Mouse (Mus musculus): ENCODE results near the gene Sectm1a.
A peak's percentile ranks its signal among the peaks of the same experiment; 100 is the strongest.
"Not testable (repeated sequence)": the region's sequence is repeated elsewhere in the genome, so short reads cannot be mapped to it uniquely, and the experiment has no call there.

Gene Sectm1a

DNA sequence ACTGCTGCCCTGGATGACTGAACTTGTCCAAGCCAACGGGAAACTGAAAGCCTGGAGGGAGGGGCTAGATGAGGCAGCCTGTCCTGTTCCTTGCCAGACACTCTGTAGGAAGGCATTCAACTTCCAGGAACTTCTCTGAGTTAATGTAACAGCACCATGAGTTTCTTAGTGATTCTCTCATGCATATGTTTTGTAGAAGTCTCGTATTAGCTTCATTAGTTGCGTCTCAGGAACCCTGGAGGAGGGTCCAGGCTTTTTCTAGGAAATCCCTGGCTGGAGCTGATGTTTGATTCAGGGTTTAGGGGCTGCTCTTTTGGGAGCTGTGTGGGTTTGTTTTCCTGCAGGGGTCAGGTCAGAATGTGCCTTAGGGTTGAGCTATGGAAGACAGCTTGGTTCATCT lies at the start of gene Sectm1a:
Sectm1a (minus strand) TSS at position 101 of the 400 bp plus-strand sequence.
- DNase-seq = no peak

DNA sequence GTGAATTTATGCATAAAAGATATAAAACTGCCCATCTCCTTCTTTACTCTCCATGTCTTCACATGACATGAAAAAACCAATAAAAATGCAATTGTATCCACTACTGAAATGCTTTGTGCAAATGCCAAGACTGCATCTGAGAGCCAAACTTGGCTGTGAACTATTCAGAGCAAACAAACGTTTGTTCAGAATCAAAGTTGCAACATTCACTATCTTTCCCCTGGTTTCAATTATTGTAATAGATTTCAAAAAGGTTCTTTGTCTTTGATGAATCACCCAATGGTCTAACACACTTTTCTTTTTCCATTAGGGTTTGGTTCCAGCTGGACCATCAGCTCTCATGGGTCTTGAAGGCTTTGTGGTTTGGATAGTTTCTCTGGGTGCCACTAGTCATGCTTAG lies 48.6 kb upstream of the Sectm1a start:
- DNase-seq = no peak

DNA sequence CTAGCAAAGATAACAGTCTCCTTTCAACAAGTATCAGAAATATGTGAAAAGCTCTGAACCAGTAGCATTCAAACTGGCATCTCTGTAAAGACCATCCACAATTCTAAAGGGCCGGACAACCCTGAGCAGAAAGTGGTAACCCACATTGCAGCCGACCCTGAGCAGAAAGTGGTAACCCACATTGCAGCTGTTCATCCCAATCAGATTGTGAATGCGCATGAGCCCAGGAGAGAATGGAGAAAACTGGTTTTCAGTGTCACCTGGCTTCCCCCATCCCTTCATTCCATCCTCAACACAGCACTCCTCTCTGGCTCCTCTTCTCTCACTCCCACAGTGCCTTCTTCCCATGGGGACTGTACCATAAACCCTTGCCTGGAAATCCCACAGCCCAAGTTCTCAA lies 46.4 kb upstream of the Sectm1a start:
- no peak for DNase-seq

DNA sequence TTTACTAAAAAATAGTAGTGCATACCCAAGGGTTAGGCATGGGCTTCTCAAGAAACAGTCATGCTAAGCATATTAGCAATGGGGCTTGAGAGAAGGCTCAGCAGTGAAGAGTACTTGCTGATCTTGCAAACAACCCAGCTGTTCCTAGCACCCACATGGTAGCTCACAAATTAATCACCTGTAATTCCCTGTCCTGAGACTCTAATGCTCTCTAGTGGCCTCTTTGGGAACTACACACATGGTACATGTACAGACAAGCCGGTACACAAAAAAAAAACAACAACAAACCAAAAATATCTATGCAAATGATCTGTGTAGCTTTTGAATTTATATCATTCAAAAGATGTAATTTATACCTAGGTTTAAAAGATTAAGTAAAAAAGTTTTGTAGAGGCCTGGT lies 45.4 kb upstream of the Sectm1a start:
- peak in 1 of 2 experiments; percentile 46 for DNase-seq

DNA sequence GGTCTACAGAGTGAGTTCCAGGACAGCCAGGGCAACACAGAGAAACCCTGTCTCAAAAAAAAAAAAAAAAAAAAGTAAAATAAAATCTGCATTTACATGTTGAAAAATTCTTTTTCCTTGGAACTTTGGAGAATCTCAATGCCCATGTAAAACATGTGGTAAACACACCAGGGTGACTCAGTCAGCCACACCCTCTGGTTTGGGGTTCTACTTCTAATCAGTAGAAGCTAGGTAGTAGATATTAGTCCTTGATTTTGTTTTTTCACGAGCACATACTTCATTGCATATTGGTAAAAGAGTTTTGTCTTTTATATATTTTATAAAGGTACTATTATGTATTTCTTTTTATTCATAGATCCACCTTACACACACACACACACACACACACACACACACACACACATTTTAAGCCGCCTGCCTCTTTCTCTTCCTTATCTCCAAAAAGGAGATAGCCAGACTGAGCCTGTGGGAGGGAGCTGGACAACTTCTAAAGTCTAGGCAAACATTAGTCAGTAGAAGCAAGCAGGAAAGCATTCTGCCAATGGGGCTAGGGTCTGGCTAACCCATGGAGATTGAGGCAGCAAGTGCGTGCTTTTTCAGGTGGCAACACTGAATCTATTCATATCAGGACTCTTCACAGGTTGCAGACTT lies 44.6 kb upstream of the Sectm1a start:
- DNase-seq = no peak

DNA sequence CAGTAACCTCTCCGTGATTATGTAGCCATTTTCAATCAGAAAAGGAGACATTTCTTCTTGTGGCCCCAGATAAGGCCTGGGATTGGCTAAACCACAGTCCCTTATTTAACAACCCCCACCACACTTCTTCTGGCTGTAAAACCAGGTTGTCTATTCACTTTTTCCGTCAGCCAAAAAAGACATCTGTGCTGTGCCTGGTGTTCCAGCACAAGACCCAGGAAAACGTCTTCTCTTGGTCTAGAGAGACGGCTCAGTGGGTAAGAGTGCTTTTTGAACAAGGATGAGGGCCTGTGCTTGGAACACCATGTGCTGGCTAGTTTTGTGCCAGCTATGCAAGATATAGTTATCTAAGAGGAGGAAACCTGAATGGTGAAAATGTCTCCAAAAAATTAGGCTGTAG lies 42.4 kb upstream of the Sectm1a start:
- DNase-seq = no peak

DNA sequence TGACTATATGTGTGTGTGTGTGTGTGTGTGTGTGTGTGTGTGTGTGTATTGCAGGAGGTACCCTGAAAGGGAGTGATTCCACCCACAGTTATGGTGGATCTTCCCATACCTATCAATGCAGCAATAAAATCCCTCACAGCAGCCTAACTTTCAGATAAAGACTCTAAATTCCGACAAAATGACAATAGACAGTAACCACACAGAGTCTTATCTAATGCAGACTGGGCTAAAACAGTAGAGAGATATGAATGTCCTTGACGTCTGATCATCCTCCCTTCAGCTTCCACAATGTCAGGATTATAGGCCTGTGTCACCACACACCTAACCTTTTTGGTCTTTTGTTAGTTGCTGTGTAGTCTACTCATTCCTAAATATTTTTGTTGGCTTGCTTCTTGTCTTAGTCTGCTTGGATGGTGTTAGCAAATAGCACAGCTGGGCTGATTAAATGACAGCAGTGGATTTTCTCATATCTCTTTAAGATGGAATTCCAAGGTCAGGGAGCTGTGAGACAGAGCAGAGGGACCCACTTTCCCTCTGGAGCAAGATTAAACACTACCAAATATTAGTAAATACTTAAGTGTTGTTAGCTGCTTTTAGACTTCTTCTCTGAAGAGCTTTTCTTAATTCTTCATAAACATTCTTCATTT lies 41.1 kb upstream of the Sectm1a start:
- DNase-seq = no peak

DNA sequence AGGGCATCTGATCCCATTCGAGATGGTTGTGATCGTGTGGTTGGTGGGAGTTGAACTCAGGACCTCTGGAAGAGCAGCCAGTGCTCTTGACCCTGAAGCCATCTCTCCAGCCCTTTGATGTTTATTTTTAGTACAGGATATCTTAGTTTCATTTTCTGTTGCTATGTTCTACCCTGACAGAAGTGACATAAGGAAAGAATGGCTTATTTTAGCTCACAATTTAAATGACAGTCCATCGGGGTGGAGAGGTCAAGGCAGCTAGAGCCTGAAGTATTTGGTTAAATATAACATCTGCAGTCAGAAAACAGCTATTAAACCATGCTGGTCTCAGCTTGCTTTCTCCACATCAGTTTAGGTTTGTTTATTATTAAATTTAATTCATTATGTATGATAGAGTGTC lies 40.1 kb upstream of the Sectm1a start:
- no peak for DNase-seq

DNA sequence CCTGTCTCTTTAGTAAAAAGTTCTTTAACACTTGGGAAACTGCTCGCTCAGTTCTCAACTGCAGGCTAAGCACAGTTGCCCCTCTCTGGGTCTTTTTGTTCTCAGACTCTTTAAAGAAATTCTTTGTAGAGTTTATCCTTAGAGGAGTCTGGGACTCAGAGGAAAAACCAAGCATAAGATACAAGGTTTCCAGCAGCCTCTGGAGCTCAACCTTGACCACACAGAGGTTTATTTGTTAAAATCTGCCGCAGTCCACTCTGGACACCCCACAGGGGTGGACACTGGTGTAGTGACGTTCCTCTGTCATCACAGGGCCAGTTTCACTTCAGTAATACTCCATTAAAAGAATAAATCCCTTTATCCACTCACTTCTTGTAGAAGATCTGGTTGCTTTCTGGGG lies 37.6 kb upstream of the Sectm1a start, which contains the start of gene Tex19.2:
Tex19.2 (minus strand) TSS at position 101 of the 400 bp plus-strand sequence.
- no peak for DNase-seq

DNA sequence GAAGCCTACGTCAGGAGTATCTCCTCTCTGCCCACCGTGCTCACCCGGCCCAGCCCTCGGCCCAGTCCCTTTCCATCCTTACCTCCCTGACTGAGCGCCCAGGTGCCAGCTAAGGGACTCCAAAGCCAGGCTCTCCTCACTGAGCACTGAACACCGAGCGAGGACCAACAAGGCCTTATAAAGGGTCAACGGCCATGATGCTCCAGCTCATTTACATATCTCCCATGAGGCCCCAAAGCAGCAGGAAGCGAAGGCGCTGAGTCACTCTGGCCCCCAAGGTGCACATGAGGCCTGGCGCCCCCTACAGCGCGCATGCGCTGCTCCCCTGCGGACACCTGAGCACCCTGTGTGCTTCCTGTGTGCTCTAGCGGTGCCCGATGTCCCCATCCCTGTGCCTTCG lies 37.1 kb upstream of the Sectm1a start:
- no peak for DNase-seq

DNA sequence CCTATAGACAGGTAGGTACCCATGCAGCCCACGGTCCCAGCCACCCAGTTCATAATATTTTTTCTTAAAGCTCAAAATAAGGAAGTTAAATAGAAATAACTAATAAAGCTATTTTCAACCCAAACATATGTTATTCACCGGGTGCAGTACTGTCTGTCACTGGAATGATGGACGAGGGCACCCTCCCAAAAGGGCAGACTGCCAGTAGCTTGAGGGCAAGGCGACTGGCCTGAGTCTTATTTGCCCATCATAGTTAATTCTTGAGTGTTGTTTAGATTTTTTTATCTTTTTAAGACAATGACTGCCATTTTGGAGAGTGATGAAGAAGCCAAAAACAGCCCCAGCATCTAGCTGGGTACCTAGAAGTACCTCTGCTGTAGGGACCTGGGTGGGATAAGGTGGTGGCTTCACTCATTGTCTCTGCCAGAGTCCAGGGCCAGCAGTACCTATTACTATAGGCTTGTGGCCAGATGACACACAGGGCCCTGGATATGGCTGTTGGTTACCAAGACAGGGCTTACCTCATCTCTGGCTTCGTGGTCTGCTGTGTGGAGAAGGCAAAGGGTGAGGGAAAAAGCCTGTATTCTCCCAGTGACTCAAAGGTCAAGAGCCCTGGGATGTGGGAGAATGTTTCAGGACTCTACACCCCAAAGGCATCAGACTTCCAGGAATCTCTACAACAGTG lies 31.2 kb upstream of the Sectm1a start:
- peak; percentile 91 to 94 for DNase-seq

DNA sequence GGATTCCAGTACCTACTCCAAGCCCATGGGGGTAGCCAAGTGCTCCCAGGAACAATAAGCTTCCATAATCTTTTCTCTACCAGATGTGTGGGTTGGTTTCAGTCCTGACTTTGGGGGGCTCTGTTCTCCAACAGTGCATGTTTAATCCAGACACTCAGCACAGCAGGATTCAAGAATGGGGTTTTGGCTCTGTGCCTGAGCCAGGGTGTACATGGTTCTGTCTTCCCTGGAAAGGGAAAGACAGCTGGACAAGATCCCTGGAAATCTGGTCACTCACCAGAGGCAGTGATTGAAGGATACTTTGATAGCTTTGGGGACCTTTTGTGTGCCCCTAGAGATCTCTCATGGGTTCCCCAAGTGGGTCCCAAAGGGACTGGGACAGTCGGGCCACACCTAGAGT lies 30.6 kb upstream of the Sectm1a start:
- DNase-seq = peak in 1 of 2 experiments; percentile 19

DNA sequence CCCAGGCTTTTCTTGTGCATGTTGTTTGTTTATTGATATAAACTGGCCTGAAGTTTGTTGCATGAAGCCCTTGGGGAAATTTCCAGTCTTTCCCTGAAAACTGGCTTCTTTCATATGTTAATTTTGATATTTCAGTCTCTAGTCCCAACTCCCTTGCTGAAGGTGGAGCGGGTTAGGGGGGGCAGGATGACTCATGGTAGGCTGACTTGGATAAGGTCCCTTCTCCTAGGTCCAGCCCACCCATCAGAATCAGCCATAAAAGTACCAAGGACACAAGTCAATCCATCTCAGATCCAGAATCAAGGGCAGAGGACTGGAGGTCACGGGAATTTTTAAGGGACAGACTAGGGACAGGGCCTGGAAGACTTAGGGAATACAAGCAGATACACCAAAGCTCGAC lies 30.0 kb upstream of the Sectm1a start:
- DNase-seq = no peak

DNA sequence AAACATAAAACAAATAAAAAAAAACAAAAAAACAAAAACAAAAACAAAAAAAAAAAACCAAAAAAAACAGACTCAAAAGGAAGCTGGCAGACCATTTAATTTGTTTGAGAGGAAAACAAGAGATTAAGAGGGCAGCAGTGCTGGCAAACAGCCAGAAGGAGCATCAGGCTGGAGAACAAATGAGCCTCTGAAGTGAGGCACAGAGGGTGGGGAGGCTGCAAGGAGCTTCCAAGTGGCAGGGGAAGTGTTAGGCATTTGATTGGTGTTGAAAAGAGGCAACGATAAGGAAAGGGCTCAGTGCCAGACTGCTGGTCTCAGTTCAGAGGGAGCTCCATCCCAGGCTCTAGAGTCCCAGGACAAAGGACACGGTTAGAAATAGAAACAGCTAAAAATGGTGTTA lies 29.0 kb upstream of the Sectm1a start:
- peak; percentile 50 to 64 for DNase-seq

DNA sequence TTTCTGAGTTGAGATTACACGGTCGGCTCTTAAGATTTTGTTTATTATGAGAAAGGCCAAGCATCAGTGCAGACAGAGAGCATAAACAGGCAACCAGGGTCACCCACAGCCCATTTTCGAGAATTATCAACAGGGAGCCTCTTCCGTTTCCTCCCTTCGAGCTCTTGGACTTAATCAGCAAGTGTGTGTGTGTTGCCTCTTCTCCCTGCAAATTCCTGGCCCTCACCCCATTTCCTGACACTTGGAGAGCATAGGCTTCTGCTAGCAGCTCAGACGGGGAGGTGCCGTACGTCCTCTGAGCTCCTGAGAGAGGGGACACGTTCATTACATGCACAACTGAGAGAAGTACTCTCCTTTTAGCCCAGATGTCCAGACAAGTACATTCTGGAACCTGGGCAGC lies 27.0 kb upstream of the Sectm1a start:
- peak; percentile 13 to 20 for DNase-seq

DNA sequence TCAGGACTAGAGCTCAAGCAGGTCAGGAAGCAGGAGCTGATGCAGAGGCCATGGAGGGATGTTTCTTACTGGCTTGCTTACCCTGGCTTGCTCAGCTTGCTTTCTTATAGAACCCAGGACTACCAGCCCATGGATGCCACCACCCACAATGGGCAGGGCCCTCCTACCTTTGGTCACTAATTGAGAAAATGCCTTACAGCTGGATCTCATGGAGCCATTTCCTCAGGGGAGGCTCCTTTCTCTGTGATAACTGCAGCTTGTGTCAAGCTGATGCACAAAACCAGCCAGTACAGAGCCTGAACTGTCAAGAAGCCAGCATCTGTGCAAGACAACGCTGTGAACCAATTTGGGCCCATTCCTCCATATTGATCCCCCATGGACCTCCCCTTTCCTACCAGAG lies 26.2 kb upstream of the Sectm1a start:
- not testable (repeated sequence) for DNase-seq

DNA sequence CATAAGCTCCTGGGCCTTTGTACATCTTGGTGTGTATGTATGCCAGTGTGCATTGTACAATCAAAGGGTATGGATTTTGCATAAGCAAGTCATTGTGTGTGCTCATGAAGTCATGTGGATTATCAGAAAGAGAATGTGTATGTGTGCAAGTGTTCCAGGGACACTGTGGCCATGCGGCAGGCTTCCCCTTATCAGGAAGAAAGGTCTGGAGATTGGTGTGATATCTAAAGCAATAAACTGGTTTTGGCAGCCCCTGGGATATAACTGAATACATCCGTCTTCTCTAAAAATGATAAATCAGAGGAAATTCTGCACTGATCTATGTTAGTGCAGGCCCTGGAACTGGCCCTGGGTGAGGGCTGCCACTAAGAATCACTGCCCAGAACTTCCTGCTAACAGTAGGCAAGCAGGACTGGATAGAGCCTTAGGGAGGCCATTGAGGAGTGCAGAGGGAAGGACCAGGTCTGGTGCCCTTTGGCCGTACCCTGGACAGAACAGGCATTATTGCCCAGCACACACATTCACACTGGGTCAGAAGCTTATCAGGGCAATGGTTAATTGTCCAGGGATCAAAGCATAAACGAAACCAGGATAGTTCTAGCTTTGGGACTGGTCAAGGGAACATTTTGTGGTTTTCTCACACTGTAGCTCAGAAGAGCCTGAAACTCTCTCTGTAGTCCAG lies 20.2 kb upstream of the Sectm1a start:
- no peak for DNase-seq

DNA sequence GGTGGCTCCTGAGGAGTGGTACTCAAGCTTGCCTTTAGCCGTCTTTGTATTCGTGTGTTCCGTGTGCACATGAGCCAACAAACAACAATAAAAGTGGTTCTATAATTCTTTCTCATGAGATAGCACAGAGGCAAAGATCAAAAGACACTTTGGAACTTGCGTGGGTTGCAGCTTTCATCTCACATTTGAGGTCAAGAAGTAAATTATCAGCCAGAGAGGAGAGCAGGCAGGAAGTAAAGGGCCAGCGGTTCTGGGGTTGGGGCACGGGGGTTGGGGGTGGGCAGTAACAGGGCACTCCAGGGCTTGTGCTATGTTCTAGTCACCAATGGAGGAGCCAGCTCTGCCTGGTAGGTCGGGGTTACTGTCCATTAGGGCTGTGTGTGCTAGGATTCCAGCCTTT lies 19.7 kb upstream of the Sectm1a start:
- no peak for DNase-seq

DNA sequence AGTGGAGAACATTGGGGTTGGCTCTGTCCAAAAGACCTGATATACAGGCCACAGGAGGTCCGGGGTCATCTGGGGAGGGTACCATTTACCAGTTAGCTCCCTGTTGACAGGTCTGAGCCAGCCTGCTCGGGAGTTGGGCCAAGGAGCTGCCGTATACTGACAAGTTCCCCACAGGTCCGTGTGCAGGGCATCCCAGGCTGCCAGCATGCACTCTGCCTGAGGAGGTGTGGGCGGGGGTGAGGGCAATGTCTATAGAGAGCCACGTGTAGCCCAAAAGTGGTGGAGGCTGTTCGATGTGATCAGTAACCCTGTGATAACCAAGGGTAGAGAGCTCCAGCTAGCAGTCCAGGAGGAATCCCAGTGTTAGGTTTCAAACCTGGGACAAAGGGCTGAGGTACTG lies 18.7 kb upstream of the Sectm1a start:
- DNase-seq = no peak

DNA sequence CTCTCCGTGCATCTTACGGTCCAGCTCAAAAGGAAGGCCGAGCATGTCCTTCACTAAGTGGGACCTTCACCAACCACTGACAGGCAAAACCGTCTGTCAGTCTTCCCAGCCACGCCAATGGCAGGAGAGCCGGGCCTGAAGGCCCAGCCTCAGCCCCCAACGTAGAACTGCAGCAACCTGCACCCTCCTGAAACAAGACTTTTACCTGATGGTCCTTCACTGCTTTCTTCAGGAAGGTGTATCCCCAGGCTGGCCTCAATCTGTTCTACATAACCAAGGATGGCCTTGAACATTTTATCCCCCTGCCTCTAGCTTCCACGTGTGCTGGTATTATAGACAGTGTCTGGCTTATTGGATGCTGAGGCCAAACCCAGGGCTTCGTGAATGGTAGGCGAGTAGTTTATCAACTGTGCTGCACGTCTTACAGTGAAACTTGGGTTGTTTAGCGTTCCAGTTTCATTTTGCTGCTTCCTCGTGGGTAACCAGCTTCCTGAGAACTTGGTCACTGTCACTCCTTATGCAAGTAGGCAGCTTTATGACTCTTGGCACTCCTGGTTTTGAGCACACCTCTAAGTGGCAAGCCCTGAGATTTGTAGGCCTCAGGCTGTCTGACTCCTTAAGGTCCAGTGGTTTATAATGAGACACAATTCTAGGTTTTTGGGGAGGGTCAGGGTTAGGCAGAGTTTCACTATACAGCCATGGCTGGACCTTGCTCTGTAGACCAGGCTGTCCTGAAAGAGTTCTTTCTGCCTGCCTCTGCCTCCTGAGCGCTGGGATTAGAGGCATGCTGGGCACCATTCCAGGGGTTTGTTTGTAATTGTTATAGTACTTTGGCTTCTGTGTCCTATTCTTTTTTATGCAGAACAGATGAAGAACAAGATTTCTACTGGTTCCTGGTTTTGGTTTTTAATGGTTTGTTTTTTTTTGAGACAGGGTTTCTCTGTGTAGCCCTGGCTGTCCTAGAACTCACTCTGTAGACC lies 11.9 kb upstream of the Sectm1a start:
- no peak for DNase-seq

DNA sequence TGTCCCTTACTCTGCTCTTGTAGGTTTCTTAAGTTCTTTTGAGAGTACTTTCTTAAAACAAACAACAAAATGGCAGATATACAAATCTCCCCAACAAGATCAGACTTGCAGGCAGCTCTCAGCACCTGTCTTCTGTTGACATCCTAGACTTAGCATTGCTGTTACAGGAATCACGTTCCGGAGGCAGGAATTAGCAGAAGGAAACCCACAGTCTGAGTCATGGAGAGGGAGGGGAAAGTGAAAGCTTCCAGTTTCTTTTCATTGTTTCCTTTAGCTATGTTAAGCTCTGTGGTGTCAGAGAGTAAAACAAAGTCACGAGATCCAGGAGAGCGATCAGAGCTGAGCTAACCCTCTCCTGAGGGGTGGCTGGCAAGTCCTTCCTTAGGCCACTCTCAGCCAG lies 9.9 kb upstream of the Sectm1a start:
- no peak for DNase-seq

Data from cerebellum, postnatal 14 days (tissue).